Mouse (Mus musculus) natural killer cell, adult 2 months (primary cell): Measurements from ENCODE around the gene Slc4a5.

Source experiments
- DNase-seq, 2 experiments: peaks; one replicate each; pipeline ENCODE4 v3.0.0; 2022; ENCODE audit warnings: low spot score in 2 of 2

Gene Slc4a5

DNA sequence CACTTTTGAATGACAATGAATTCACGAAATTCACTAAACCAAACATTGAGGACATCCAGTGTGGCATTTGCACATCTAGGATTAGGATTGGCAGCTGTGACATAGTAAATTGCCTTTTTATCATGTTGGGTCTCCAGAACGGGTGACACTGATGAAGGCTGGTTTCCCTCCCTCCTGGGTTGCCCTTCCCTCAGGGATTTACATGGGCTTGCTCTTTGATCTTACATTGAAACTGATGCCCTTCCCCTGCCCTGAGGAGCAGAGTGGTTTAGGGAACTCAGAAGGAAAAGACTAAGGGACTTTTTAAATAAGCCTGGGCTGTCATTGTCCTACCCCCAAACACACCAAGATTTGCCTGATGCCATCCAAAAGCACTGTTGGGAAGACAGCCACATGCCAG, 11.9 kb downstream of the Slc4a5 start:
- DNase-seq = no peak

DNA sequence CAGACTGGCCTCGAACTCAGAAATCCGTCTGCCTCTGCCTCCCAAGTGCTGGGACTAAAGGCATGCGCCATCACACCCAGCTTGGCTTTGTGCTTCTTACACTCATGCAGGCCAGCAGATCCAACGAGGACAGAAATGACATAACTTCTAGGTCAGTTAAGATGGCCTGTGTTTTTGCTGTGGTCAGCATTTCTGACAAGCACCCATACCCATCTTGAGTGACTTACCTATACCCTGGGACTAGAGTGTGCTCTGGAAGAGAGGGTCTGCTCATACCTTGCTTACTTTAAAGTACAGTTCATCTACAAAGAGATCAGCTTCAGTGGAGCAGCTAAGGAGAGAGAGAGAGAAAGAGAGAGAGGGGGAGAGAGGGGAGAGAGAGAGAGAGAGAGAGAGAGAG, 13.7 kb downstream of the Slc4a5 start:
- DNase-seq = no peak

DNA sequence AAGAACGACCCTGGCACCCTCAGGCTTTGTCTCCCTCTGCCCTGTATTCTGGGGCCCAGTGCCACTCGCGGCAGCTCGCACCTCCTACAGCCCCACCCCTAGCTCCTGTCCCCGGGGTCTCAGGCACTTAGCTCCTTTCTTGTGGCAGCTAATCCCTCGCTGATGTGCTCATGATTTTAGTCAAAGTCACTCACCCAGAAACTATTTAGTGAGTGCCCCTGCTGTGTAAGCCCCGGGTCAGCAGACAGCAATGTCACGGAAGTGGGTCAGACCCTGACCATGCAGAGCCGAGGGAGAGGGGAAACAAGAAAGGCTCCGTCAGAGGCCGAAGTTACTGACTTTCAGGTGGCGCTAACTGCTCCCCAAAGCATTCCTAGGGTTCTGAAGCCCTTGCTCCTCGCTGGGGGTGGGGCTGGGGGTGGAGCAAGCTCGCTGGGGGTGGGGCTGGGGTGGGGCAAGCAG, 14.7 kb downstream of the Slc4a5 start:
- no peak for DNase-seq

DNA sequence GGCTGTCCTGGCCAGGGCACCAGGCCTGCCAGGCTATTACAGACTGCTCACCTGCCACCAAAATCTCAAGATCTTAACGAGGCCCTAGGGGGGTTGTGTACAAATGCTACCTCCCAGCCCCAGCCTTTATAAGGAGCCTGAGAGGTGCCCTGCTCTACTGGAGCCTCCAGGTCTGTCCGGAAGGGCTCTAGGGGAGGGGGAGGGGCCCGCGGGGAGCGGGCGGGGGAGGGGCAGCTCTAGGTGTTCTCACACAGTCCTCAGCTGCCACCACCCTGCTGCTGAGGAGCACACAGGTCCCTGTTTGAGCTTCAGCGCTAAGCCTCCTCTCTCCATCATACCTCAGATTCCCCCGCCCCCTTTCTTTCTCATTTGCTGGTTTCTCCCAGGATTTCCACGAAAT, 17.5 kb downstream of the Slc4a5 start:
- no peak for DNase-seq

DNA sequence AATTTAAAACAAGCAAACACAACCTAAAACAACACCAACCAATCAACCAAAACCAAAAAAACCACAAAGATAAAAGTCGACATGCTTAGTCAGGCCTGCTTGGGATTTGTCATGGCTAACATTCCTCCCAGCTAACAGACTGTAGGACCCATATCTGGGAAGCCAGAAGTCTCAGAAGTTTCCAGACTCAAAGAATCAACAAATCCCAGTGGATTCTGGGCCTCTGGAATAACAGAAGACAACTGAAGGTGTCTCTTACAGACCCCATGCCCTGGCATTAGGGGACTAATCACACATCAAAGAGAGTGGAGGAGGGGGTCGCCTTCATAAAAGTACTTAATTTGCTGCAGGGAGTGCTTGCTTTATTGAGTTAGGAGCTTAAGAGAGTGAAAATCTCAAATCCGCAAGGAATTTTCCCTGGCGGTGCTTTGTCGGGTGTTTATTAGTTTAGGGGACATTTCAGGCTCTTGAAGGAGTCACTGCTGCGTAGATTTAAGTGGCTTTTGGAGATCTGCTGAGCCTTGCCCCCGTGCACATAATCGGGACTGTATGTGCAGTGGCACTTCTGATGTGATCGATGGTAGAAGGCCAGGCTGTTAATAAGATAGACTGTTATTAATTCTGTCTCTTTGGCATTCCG, 24.9 kb downstream of the Slc4a5 start:
- no peak for DNase-seq

DNA sequence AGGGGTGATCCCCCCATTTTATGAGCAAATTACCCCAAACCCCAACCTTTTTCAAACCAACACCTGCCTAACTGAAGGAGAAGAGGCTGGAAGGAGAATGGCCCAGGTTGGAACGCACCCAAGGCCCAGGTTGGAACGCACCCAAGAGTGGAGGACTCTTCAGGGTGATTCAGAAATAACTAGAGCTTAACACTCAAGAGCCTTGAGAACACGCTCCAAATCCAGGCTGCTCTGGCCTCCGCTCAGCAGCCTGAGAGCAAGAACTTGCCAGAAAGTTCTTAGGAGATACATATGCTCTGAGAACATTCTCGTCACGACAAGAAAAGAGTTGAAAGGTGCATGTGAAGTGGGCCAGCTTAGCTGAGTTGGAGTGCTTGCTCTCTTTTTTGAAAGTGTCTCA, 25.5 kb downstream of the Slc4a5 start:
- no peak for DNase-seq

DNA sequence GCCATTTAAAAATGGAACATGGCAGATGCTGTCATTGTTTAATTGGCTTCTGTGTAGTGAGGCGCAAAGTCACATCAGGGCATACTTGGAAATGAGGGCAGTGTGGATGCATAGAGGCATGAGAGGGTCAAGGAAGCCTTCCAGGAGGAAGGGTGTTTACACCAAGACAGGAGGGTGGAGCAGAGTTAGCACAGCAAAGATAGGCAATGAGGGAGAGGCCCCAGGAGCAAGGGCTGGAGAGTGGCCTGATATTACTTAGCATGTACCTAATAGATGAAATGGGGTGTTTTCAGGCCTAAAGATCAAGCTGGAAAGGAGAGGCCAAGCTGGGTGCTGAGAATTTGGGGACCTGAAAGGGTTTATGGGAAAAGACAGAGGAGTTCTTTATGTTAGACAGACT, 26.4 kb downstream of the Slc4a5 start:
- DNase-seq = no peak

DNA sequence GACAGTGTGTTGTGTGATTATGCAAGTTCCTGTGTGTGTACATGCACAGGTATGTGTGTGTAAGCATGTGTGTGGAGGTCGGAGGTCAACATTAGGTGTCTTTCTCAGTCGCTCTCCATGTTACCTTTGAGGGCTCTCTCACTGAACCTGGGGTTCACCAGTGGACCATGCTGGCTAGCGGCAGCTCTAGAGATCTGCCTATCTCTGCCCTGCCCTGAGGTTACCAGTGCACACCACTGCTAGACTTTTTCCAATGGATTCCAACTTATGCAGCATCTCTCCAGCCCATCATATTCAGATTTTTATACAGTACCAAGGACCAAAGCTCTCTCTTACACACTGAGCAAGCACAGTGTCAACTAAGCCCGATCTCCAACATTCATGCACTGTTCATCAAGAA, 27.1 kb downstream of the Slc4a5 start:
- no peak for DNase-seq

DNA sequence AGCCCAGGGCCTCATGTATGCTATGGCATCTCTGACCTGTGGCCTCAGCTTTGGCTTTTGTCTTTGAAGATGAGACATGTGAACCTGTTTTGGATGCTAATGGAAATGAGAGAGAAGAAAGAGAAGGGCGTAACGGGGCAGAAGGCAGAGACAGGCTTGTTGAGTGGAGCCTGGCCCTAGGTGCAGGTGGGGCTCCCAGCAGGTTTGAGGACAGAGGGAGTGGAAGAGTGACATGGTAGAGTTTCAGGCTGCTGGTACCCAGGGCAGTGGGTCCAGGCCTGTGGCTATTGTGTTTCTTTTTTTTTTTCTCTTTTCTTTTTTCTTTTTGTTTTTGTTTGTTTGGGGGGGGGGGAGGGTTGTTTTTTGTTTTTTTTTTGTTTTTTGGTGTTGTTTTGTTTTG, 27.5 kb downstream of the Slc4a5 start:
- DNase-seq = no peak

DNA sequence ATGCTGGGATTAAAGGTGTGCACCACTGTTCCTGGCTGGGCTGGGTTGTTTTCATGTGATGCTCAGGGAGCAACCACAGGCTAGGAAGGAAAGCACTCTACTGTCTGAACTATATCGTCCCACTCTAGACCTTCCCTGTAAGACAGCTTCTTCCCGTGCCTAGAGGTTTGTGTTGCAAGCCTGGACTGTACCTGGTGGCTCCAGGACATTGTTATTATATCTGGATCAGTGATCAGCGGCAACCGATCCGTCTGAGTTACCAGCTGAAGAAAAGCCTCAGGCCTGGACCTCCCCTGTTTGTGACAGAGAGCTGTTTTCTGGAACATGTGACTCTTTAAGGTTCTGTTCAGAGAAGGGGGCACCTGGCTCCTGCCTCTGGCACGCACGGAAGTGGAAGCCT, 34.6 kb downstream of the Slc4a5 start:
- DNase-seq = no peak

DNA sequence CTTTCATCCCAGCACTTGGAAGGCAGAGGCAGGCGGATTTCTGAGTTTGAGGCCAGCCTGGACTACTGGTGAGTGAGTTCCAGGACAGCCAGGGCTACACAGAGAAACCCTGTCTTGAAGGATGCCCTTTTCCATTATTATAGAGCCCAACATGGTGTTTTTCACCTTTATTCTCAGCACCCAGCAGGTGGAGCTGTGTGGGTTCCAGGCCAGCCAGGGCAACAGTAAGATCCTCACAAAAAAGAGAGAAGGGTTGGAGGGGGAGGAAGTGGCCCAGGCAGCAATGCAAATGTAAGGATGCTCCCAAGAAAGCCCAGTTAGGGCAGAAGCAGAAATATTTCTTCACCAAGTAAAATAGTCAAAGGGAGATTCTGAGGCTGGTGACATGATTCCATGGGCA, 44.9 kb downstream of the Slc4a5 start:
- DNase-seq = no peak

DNA sequence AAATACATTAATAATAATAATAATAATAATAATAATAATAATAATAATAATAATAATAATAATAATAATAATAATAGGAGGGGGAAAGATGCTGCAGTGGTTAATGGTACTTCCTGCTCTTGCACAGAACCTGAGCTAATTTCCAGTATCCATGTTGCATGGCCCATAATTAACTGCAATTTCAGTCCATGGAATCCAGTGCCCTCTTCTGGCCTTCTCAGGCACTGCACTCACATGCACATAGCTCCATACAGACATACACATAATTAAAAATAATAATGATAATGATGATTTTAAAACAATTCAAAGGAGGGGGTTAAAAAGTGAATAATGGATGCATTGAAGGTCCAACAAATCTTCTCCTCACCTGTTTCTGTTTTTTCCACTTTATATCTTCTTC, 45.6 kb downstream of the Slc4a5 start:
- no peak for DNase-seq

DNA sequence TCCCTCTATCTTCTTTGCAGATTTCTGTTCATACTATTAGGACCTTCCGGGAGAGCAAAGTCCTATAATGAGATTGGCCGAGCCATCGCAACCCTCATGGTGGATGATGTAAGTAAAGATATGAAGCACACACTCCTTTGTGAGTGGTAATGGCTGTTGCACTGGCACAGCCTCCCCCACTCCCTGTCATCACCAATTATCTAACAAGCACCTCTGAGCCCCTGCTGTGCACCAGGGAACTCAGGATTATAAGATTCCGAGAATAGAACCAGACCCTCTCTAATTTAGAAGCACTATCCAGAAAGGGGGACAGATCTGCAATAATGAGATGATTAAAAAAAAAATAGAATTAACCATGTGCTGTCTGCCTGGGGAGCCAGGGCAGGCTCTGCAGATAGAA, 46.0 kb downstream of the Slc4a5 start:
- DNase-seq = no peak

DNA sequence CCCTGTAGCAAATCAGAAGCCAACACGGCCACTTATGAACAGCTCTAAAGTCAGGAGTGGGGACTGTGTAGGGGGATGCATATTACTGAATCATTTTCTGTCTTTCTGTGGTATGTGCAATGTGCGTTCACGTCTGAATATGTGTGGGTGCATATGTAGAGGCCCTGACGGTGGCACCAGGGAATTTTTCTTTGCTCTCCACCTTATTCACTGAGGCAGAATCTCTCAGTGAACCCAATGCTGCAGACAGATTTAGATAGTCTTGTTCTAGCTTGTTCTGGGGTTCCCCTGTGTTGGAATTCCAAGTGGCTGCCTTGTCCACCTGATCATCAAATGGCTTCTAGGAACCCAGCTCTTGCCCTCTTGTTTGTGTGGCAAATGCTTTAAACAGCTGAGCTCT, 48.0 kb downstream of the Slc4a5 start:
- DNase-seq = no peak

DNA sequence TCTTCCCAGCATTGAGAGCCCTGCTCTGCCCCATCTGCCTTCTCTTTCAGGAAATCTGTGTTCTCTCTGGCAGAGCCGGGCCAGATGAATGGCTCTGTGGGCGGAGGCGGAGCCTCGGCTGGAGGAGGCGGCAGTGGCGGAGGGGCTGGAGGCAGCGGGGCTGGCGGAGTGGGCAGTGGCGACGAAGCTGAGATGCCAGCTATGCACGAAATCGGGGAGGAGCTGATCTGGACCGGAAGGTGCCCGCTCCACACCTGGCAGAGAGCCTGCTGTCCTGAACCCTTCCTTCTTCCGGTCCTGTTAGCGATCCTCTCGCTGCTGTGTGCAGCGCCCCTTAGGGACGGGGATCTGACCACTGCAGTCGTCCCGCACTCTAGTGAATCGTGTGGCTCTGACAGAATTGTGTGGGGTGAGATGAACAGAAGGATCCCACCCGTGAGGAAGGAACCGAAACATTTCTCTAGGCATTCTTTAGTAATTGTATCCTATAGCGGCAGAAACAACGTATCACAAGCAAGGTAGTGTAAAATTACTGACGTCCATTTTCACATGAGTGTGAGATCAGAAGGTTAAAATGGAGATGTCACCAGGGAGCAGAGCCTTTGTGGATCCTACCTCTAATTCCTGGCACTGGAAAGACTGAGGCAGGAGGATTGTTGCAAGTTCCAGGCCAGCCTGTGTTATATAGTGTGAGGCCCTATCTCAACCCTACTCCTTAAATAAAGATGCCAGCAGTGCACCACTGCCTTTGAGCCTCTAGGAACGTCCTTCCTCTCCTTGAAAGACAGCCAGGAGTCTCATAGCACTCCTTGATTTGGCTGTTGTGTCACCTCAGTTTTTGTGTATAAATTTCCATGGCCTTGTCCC, 48.7 kb downstream of the Slc4a5 start:
- peak; percentile 59 to 60 for DNase-seq

DNA sequence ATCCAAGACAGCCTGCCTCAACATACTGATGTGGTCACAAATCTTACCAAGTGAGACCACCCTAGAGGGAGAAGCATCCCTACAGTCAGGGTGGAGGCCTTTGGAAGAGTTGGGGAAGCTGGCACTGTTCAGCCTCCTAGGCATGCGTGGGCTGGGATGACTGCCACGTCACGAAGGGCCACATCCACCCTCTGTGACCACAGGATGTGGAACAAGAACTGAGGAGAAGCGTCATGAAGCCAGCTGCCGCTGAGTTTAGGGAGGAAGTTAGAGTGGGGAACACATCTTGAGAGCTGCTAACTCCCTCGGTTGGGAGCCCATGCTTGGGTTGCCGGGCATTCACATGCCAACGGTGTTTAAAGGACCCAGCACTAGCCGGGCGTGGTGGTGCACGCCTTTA, 54.1 kb downstream of the Slc4a5 start:
- peak in 1 of 2 experiments; percentile 8 for DNase-seq

DNA sequence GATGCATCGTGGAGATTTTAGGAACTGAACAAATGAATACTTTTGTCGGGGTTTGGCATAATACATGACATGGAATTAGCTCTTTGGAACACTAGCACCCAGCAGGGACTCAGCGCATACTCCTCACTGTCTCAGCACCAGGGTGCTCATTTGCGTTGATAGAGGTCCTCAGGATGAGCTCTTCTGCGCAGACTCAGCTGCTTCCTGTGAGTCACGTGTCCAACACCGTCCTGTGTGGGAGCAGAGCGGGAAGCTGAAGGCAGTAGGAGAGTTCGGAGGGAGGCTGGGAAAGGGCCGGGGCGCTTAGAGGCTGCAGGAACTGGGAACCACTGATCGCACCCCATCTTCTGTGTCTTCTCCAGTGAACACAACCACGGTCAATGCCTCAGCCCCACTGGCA, 57.5 kb downstream of the Slc4a5 start:
- no peak for DNase-seq

DNA sequence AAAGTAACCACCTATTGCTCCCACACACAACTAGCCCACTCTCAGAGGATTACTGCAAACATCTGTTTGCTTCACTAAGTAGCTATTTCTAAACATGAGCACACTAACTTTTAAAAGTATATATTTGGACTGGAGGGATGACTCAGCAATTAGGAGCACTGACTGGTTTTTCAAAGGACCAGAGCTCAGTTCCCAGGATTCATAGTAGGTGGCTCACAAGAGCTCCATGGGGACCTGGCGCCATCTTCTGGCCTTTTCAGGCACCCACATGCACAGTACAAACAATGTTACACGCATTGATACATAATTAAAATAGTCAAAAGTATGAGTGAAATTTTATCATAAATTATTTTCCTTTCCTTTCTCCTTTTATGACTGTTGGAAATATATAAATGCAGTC, 59.3 kb downstream of the Slc4a5 start:
- DNase-seq = peak in 1 of 2 experiments; percentile 13

DNA sequence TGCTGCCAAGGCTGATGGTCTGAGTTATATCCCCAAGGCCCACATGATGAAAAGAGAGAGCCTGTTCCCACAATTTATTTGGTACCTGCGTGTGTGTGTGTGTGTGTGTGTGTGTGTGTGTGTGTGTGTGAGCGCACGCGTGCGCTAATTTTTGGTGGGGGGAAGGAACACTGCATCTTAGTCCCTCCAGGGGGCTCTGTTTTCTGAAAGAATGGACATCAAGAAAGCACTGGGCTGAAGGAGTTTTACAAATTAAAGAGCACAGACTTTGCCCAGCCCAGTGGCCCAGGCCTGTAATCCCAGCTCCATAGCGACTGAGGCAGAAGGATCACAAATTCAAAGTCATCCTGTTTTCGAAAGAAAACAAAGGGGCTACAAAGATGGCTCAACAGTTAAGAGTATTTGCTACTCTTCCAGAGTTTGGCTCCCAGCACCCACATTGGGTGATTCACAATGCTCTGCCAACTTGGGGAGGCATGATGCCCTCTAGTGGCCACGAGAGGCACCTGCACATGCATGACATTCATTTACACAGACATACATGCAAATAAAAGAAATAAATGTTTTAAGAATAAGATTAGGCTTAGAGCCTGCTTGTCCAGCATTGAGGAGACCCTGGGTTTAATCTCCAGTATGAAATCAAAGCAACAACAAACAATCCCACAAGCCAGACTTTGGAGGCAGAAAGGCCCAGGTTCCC, 60.8 kb downstream of the Slc4a5 start:
- DNase-seq = peak in 1 of 2 experiments; percentile 23

DNA sequence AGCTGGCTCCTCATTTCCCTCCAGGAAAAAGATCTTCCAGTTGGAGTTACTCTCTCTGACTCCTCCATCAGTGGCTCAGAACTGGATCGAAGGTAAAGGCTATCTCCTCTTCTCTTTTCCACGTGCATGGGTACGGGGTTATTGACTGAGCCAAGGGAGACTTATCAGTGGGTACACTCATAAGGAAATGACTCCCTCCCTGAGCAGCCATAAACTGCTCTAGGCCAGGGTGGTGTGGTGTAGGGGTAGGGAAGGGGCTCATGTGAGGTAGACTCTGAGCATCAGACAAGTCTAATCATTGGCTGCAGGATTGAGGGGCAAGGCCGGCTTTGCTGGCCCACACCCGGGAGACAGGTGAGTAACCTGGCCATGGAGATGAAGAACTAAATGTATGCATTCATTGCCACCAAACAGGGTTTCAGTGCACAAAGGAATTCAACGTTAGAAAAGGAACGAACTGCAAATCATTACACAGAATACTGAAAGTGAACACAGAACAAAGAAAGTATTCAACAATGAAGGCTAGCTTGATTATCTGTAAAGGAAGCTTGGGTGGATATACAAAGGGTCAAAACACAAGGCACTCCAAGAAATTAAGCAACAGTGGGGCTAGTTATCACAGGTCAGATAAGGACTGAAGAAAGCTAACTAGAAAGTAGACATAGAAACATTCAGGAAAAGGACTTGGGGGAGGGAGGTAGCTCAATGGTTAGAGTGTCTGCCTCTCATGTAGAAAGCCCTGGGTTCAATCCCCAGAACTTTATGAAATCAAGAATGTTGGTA, 81.0 kb downstream of the Slc4a5 start:
- DNase-seq = no peak

DNA sequence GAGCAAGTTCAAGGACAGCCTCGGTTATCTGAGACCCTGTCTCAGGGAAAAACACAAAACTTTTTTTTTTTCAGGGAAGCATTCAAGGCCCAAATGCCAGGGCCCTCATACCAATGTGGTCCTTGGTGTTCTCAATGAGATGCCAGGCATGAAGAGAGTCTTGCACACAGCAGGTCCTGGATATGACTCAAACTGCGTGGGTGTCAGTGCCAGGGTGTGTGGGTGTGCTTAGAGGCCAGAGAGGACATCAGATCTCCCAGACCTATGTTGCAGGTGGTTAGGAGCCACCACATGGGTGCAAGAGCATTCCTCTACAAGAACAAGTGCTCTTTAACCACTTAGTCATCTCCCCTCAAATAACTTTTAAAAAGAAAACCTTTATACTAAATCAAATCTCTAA, 81.7 kb downstream of the Slc4a5 start:
- DNase-seq = no peak

DNA sequence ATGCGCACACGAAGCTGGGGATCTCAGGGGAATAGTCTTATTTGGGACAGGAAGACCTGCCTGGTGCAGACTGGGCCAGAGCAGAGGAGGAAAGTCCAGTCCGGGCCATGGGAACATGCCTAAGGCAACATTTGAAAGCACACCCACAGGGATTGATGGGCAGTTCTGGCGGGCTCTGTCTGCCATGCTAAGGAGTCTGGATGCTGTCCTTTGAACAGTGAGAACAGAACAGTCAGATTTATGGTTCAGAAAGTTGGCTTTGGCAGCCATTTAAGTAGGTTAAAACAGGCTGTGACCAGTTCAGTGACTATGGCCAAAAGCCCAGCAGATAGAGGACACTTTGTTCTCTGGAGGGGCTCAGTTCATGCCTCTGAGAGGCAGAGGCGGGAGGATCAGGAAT, 82.6 kb downstream of the Slc4a5 start:
- no peak for DNase-seq
